Mouse (Mus musculus): ENCODE data around the gene Agbl2. TPM values are rescaled to one million over a fixed set of nuclear protein-coding genes. Genes with fewer than 3 reads are reported as not detected.
"Not testable (repeated sequence)": the region's sequence is repeated elsewhere in the genome, so short reads cannot be mapped to it uniquely, and the experiment has no call there.

The Agbl2 gene
- total and polyA plus RNA-seq, 2 experiments from 2014 or later = 0.98 to 1.4 TPM

DNA sequence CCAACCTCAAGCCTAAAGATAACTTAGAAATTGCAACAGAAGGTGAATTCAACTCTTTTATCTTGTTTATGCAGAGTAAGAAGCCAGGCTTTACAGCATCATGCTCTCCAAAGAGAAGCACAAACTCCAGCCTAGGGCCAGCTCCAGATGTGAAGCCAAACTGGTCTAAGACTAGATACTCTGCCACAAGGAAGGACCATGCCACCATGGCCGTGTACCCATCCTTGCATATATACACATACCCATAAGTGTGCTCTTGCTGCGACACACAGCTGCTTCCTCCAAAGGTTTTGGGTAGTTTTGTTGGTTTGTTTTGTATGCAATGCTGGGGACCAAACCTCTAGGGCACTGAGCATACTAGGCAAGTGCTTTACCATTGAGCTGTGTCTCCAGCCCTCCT lies 32.7 kb downstream of the Agbl2 start:
- H3K4me3 ChIP-seq (ENCODE audit: low read depth, low read length) = no peak overlapping the region
- no peak for ATAC-seq (ENCODE audit: insufficient read depth, low read depth)
- no peaks in the 10 kb centered on the region for H3K36me3 ChIP-seq (replicated peaks; ENCODE audit: control insufficient read depth, insufficient read depth, low read length)
- TF ChIP-seq EP300 (IDR thresholded peaks at IDR 0.05; ENCODE audit: low read depth) = no peak
- no peak for TF ChIP-seq CTCF (IDR thresholded peaks at IDR 0.05; ENCODE audit: low read depth)
- no peaks in the 10 kb centered on the region for H3K4me1 ChIP-seq (ENCODE audit: control insufficient read depth, insufficient read depth)
- no peak overlapping the region for H3K27ac ChIP-seq (ENCODE audit: low read depth)
- no peaks in the 10 kb centered on the region for H3K9me3 ChIP-seq (replicated peaks; ENCODE audit: control insufficient read depth, low read length)
- 62% methylated on average over 2 of the region's 2 CpGs for WGBS
- H3K9ac ChIP-seq (replicated peaks; ENCODE audit: low read depth, low read length) = no peak overlapping the region
- no peak for DNase-seq (ENCODE audit: low spot score)
- H3K27me3 ChIP-seq (ENCODE audit: control insufficient read depth, insufficient read depth, low read length) = no peaks in the 10 kb centered on the region
- no peak overlapping the region for H3K4me2 ChIP-seq (ENCODE audit: low read depth, low read length)

DNA sequence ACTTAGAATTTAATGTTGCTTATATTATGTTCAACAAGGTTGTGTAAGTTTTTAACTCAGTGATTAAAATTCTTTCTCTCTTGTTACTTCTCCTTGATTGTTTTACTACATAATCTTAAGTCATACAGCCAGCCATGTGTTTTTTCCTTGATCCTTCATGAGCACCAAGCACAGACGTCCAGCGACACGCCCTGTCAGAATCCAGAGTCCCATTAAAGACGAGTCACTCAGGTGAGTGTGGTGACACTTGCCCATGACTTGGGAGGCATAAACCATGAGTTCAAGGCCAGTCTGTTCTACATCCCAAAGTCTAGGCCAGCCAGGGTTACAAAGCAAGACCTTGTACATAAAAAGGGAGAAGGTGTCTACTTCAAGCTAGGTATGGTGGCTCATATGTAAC lies 33.6 kb downstream of the Agbl2 start:
- 80% methylated on average over 4 of the region's 4 CpGs for WGBS
- Histone ChIP-seq H3K27ac (ENCODE audit: low read depth) (no peak overlapping the region), H3K27me3 (ENCODE audit: control insufficient read depth, insufficient read depth, low read length) (no peaks in the 10 kb centered on the region), H3K9me3 (replicated peaks; ENCODE audit: control insufficient read depth, low read length) (no peaks in the 10 kb centered on the region), H3K4me3 (ENCODE audit: low read depth, low read length) (no peak overlapping the region), H3K4me2 (ENCODE audit: low read depth, low read length) (no peak overlapping the region), H3K9ac (replicated peaks; ENCODE audit: low read depth, low read length) (no peak overlapping the region), H3K36me3 (replicated peaks; ENCODE audit: control insufficient read depth, insufficient read depth, low read length) (no peaks in the 10 kb centered on the region), H3K4me1 (ENCODE audit: control insufficient read depth, insufficient read depth) (no peaks in the 10 kb centered on the region)
- no peak for DNase-seq (ENCODE audit: low spot score)
- TF ChIP-seq EP300 (IDR thresholded peaks at IDR 0.05; ENCODE audit: low read depth) (no peak), CTCF (IDR thresholded peaks at IDR 0.05; ENCODE audit: low read depth) (no peak)
- no peak for ATAC-seq (ENCODE audit: insufficient read depth, low read depth)

DNA sequence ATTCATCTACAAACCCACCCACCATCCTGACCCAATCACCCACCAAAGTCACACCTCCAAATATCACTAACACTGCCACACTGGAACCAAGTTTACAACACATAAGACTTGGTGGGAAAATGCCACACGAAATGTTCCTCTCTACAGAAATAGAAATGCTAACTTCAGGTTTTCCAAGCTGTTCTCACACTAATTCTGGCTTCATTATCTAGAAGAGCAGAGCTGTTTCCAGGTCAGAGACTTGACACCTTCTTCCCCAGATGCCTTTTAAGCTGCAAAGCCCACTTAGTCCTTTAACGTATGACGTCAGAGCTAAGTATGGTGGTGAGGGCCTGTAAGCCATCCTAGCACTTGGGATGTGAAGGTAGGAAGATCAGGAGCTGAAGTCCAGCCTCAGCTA lies 36.2 kb downstream of the Agbl2 start:
- H3K4me1 ChIP-seq (ENCODE audit: control insufficient read depth, insufficient read depth) = no peaks in the 10 kb centered on the region
- no peak for TF ChIP-seq CTCF (IDR thresholded peaks at IDR 0.05; ENCODE audit: low read depth)
- TF ChIP-seq EP300 (IDR thresholded peaks at IDR 0.05; ENCODE audit: low read depth) = no peak
- DNase-seq (ENCODE audit: low spot score) (no peak), ATAC-seq (ENCODE audit: insufficient read depth, low read depth) (no peak)
- H3K9me3 ChIP-seq (replicated peaks; ENCODE audit: control insufficient read depth, low read length) = no peaks in the 10 kb centered on the region
- 54% methylated on average over 3 of the region's 3 CpGs for WGBS
- H3K27ac ChIP-seq (ENCODE audit: low read depth) = no peak overlapping the region
- H3K4me3 ChIP-seq (ENCODE audit: low read depth, low read length) = no peak overlapping the region
- no peak overlapping the region for H3K9ac ChIP-seq (replicated peaks; ENCODE audit: low read depth, low read length)
- no peaks in the 10 kb centered on the region for H3K36me3 ChIP-seq (replicated peaks; ENCODE audit: control insufficient read depth, insufficient read depth, low read length)
- H3K27me3 ChIP-seq (ENCODE audit: control insufficient read depth, insufficient read depth, low read length) = no peaks in the 10 kb centered on the region
- no peak overlapping the region for H3K4me2 ChIP-seq (ENCODE audit: low read depth, low read length)

- no peaks in the 10 kb centered on the region for H3K9me3 ChIP-seq (replicated peaks; ENCODE audit: control insufficient read depth, low read length)
- H3K9ac ChIP-seq (replicated peaks; ENCODE audit: low read depth, low read length) = no peak overlapping the region
- H3K27me3 ChIP-seq (ENCODE audit: control insufficient read depth, insufficient read depth, low read length) = no peaks in the 10 kb centered on the region
- no peak overlapping the region for H3K4me3 ChIP-seq (ENCODE audit: low read depth, low read length)
- 77% methylated on average over 3 of the region's 3 CpGs for WGBS
- DNase-seq (ENCODE audit: low spot score) (no peak), ATAC-seq (ENCODE audit: insufficient read depth, low read depth) (no peak)
- H3K36me3 ChIP-seq (replicated peaks; ENCODE audit: control insufficient read depth, insufficient read depth, low read length) = no peaks in the 10 kb centered on the region
- no peaks in the 10 kb centered on the region for H3K4me1 ChIP-seq (ENCODE audit: control insufficient read depth, insufficient read depth)
- no peak overlapping the region for H3K27ac ChIP-seq (ENCODE audit: low read depth)
- no peak overlapping the region for H3K4me2 ChIP-seq (ENCODE audit: low read depth, low read length)
- no peak for TF ChIP-seq EP300 (IDR thresholded peaks at IDR 0.05; ENCODE audit: low read depth)
- no peak for TF ChIP-seq CTCF (IDR thresholded peaks at IDR 0.05; ENCODE audit: low read depth)
These were observed 38.4 kb downstream of the Agbl2 start for GRCm38 (mm10) chr2:90820894-90821293.

DNA sequence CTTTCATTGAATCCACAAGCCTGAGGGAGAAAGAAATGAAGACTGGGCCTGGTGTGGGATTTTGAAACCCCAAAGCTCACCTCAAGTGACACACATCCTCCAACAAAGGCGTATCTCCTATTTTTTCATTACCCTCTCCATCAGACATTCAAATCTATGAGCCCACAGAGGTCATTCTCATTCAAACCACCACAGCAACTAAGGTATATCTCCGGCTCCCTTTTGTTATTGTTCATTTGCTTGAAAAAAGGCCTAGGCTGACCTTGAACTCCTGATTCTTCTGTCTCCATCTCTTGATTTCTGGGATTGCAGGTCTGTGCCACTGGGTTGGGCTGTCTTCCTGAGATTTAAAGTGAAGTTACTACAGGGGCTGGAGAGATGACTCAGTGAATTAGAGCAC lies 40.5 kb downstream of the Agbl2 start:
- no peak overlapping the region for H3K27ac ChIP-seq (ENCODE audit: low read depth)
- ATAC-seq (ENCODE audit: insufficient read depth, low read depth) = no peak
- H3K9ac ChIP-seq (replicated peaks; ENCODE audit: low read depth, low read length) = no peak overlapping the region
- no peak overlapping the region for H3K4me2 ChIP-seq (ENCODE audit: low read depth, low read length)
- H3K4me3 ChIP-seq (ENCODE audit: low read depth, low read length) = no peak overlapping the region
- no peaks in the 10 kb centered on the region for H3K4me1 ChIP-seq (ENCODE audit: control insufficient read depth, insufficient read depth)
- no peaks in the 10 kb centered on the region for H3K36me3 ChIP-seq (replicated peaks; ENCODE audit: control insufficient read depth, insufficient read depth, low read length)
- WGBS = 82% methylated on average over 2 of the region's 2 CpGs
- H3K27me3 ChIP-seq (ENCODE audit: control insufficient read depth, insufficient read depth, low read length) = no peaks in the 10 kb centered on the region
- no peak for TF ChIP-seq EP300 (IDR thresholded peaks at IDR 0.05; ENCODE audit: low read depth)
- TF ChIP-seq CTCF (IDR thresholded peaks at IDR 0.05; ENCODE audit: low read depth) = no peak
- H3K9me3 ChIP-seq (replicated peaks; ENCODE audit: control insufficient read depth, low read length) = no peaks in the 10 kb centered on the region
- DNase-seq (ENCODE audit: low spot score) = no peak

DNA sequence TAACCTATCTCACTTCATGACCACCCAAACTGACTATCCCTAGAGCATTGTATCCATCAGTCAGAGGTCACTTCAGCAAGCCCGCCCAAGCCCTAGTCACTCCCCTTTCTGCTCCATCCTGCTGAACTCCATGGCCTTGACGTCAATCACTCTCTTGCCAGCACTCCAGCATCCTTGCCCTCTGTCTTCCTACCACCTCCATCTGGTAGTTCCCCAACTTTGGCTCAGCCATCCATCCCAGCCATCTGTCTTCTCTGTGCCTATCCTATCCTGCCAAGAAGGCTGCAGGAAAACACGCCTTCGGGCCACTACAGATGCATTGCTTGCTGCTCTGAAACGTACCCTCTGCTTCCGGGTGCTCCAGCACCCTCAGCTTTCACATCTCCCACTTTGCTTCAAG lies 41.3 kb downstream of the Agbl2 start:
- Histone ChIP-seq H3K4me1 (ENCODE audit: control insufficient read depth, insufficient read depth) (no peaks in the 10 kb centered on the region), H3K4me3 (ENCODE audit: low read depth, low read length) (no peak overlapping the region), H3K27me3 (ENCODE audit: control insufficient read depth, insufficient read depth, low read length) (no peaks in the 10 kb centered on the region), H3K27ac (ENCODE audit: low read depth) (no peak overlapping the region), H3K9ac (replicated peaks; ENCODE audit: low read depth, low read length) (no peak overlapping the region), H3K4me2 (ENCODE audit: low read depth, low read length) (no peak overlapping the region), H3K9me3 (replicated peaks; ENCODE audit: control insufficient read depth, low read length) (no peaks in the 10 kb centered on the region), H3K36me3 (replicated peaks; ENCODE audit: control insufficient read depth, insufficient read depth, low read length) (no peaks in the 10 kb centered on the region)
- no peak for TF ChIP-seq CTCF (IDR thresholded peaks at IDR 0.05; ENCODE audit: low read depth)
- 75% methylated on average over 6 of the region's 6 CpGs for WGBS
- no peak for ATAC-seq (ENCODE audit: insufficient read depth, low read depth)
- DNase-seq (ENCODE audit: low spot score) = no peak

DNA sequence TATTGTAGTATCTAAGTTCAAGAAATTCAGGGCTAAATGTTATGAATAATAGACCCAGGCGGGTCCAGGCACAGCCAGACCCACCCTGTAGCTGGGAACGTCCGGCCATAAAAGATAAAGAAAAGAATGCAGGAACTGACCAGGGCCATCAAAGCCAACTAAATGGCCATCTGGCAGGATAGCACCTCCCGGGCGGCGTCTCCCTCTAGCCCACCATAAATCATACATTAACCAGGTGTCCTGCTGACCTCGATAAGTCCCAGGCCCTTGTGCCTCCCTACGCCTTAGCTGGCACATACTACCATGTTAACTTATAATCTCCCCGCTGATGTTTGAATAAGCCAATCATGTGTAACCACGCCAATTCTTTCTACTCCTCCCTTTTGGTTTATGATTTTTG lies 42.0 kb downstream of the Agbl2 start:
- not testable (repeated sequence) for H3K4me3 ChIP-seq (ENCODE audit: low read depth, low read length); ATAC-seq (ENCODE audit: insufficient read depth, low read depth); H3K27me3 ChIP-seq (ENCODE audit: control insufficient read depth, insufficient read depth, low read length); H3K9ac ChIP-seq (replicated peaks; ENCODE audit: low read depth, low read length); H3K9me3 ChIP-seq (replicated peaks; ENCODE audit: control insufficient read depth, low read length); H3K36me3 ChIP-seq (replicated peaks; ENCODE audit: control insufficient read depth, insufficient read depth, low read length); DNase-seq (ENCODE audit: low spot score); H3K27ac ChIP-seq (ENCODE audit: low read depth); H3K4me2 ChIP-seq (ENCODE audit: low read depth, low read length); H3K4me1 ChIP-seq (ENCODE audit: control insufficient read depth, insufficient read depth)
- 68% methylated on average over 10 of the region's 10 CpGs for WGBS
